Mouse (Mus musculus) skeletal muscle tissue, adult 2 months (tissue): Measurements from ENCODE around the gene Ugt1a6a.
A peak's percentile ranks its signal among the peaks of the same experiment; 100 is the strongest.

ENCODE experiments used
- DNase-seq: peaks from one replicate; pipeline ENCODE4 v3.0.0-alpha.2; 2012; ENCODE audit warnings: low read depth, low spot score

Gene Ugt1a6a

DNA sequence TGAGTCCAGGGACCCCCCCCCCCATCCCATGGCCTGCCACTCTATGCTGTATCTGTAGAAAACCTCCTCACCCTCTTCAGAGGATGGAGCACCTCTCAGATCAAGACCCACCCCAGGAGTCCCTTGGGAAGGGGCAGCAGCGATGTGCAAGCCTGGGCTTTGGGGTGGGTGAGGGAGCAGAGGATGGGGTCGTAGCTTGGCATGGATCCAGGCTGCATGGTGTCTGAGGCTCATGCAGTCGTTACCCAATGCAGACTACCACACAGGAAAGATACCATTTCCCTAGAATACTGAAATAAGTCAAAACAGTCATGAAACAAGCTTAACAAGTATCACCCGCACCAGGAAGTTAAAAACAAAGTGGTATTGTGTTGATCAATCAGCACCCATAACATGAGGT, 114.0 kb downstream of the Ugt1a6a start:
- no peak for DNase-seq

DNA sequence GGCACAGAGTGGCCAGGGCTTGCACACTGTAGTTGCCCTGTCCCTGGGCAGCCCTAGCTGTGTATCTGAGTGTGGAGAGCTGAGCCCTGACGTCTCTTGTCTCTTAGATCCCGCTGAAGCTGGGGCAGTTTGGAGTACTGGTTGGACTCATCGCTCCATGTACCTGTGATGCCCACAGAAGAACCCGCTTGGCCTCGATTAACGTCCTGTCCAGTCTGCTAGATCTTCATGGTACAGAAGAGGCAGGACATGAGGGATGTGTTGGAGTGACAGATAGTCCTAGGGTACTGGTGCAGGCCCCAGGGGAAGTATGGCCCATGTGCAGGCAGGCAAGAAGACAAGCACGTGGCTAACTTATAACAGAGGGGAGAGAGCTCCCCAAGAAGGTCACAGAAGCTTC, 115.0 kb downstream of the Ugt1a6a start:
- no peak for DNase-seq

DNA sequence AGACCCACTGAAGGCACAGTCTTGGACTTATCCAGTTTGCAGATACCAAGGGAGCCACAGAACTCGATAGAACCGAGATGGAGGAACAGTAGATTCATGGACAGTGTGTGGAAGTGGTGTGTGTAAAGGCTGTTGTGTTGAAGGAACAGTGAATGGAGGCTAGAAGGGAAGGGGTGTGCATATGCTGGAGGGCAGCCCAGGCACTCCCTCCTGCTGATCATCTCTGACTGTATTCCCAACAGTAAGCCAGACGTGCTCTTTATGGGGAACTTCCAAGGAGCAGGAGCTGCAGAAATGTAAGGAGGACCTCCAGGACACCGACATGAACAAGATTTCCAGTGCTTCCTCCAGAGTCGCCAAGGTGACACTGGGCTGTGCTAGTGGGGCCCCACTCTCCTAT, 115.4 kb downstream of the Ugt1a6a start:
- DNase-seq: no peak

DNA sequence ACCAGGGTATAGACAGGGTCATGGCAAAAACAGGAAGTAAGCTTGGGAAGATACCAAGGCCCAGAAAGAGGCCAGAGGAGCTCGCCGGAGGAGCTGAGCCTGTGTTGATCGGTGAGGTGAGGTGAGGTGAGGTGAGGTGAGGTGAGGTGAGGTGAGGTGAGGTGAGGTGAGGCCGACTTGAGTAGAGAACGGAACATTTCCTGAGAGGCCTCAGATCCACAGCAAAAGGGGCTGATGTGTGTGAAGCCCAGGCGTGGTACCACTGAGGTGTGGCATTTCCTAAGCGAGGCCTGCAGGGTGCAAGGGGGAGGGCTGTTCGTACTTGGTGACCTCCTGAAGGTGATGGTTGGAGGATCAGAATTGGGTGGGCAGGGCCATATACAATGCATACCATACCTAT, 118.5 kb downstream of the Ugt1a6a start:
- DNase-seq: no peak

DNA sequence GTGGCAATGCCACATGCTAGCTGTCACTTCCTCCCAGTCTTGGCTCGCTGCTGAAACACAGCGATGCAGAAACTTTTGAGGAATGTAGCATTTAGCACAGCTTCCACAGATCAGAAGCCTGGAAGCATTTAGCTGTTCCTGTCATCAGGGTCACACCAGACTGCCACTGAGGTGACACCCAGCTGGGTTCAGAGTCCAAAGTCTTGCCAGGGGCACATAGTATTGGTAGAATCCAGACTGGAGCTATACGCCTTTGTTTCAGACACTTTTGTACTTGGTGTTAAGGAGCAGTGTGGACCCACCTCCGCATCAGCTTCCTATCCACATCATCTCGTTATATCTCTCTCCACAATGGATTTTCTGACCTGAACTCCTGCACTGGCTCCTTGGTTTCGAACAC, 118.9 kb downstream of the Ugt1a6a start:
- no peak for DNase-seq

DNA sequence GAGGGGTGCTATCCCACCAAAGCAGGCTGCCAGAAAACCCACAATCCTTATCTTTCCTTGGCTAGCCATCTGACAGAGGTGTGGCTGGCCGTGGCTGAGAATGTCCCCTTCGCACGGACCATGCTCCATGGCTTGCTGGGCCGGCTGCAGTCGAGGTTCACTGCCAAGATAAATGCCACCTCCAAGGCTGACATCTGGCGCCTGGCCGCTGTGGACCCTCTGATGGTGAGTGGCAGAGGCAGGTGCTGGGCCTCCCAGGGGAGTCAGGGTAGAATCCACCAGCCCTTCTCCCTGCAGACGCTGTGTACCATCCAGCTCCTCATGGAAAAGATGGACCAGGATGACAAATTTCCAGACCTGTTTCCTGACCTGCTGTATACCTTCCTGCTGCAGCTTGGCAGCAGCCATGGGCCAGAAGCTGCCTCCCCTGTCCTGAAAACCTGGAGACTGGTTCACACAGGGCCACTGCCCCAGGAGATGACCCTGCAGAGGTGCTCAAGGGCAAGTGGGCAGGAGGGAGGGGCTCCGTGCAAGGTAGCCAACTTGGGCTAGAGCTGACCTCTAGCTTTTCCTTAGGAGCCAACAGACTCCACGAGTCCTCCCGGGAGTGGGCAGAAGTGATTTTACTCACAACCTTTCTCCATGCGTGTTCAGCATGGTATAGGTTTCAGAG, 120.3 kb downstream of the Ugt1a6a start:
- DNase-seq: no peak

DNA sequence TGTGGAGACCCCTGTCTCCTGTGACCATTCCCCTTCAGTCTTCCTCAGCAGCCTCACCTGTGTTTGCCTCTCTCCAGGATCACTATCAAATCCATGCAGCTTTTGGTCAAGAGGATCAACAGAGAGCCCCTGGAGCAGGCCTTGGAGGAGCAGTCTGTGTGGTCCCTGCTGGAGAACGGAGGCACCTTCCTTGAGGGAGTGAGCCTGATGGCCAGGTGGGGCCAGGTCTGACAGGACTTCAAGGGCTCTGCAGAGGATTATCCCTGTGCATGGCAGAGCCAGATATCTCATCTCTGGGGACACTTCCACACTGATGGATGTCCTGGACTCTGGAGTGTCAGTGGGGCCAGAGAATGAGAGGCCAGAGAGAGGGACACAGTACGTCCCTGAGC, 120.9 kb downstream of the Ugt1a6a start:
- DNase-seq: no peak

DNA sequence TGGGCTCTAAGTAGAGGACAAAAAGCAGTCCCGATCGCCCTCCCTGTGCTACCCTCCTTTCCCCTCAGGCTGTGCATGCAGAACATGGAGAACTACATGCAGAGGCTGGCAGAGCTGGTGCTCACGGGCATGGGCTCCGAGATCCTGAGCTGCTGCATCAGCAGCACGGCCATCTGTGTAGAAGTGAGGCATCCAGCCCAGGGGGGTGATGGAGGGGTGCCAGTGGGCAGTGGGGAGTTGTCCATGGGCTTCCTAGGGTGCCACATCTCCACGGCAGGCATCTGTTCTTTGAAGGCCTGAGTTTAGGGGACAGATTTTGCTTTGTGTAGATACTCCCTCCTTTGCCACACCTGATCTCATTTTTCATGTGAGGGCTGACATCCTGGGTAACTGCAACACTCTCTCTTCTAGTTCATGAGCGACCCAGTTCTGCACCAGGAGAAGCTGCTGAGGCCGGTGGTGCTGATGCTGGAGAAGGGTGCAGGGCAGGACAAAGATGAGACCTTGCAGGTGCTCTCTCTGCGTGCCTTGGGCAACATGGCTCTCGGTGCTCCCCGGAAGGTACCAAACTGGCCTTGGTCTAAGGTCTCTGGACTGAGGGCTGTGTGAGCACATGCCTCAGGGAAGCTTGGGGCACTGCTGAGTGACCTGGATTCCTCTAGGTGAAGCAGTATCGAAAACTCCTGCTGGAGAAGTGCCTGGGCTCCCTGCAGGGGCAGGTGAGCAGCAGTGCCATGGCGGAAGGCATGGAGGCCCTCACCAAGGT, 121.6 kb downstream of the Ugt1a6a start:
- no peak for DNase-seq

DNA sequence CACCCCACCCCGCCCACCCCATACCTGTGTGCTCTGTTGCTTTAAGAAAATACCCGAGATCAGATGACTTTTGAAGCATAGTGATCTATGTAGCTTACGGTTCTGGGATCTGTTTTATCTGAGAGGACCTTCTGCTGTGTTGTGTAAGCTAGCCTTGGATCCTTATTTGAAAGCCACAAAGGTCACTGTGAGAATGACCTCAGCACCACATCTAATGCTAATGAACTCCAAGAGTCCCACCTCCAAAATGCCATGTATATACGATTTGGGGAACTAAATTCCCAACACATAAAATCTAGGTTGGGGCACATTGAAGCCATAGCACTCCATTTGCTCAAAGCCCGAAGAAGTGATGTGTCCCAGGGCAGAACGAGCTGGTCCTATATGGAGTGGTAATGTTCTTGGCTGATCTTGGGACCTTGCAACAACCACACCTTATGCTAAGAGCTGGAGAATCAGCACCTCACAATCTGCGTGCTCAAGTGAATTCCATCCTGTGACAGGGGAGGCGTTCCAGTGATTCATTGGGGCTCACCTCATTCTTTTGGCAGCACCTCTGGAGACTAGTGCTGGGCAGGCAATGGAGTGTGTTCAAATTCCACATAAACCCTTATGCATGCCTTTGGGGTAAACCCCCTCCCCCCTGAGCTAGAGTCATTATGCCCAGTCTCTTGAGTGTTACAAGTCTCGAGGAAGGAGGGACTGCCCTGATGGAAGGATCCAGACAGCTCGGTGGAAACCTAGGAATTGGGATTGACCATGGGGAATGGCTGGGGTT, 122.5 kb downstream of the Ugt1a6a start:
- no peak for DNase-seq

DNA sequence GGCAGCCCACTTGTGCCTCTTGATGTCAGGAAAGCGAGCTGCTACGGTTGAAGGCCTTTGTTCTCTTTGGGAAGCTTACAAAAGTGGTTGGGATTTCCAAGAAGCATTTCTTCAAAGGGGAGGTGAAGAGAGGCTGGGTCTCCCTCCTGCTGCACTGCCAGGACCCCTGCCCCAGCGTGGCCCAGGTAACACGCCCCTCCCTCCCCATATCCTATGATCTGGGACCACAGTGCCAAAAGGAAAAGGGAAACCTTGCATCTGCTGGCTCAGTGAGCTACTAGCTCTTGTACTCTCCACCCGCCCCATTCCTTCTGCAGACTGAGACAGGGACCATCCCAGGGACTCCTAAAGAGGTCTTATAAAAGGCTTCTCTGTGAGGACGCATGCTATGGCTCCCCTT, 123.1 kb downstream of the Ugt1a6a start:
- no peak for DNase-seq

DNA sequence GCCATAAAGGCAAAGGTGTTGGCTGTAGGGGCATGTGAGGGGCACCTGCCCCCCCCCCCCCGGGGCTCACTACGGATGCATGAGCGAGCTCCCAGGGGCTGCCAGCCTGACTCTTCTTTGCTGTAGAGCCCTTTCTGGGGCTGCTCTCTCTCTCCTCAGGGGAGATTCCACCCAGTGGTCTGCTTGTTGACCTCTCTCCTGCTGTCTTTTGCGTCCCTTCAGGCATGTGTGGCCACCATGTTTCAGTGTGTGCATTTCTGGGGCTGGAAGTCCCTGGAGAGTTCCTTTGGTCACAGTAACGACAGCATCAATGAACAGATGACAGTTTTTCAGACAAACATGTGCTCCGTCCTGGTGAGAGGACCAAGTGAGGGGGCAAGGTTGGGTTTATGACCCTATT, 123.8 kb downstream of the Ugt1a6a start:
- no peak for DNase-seq

DNA sequence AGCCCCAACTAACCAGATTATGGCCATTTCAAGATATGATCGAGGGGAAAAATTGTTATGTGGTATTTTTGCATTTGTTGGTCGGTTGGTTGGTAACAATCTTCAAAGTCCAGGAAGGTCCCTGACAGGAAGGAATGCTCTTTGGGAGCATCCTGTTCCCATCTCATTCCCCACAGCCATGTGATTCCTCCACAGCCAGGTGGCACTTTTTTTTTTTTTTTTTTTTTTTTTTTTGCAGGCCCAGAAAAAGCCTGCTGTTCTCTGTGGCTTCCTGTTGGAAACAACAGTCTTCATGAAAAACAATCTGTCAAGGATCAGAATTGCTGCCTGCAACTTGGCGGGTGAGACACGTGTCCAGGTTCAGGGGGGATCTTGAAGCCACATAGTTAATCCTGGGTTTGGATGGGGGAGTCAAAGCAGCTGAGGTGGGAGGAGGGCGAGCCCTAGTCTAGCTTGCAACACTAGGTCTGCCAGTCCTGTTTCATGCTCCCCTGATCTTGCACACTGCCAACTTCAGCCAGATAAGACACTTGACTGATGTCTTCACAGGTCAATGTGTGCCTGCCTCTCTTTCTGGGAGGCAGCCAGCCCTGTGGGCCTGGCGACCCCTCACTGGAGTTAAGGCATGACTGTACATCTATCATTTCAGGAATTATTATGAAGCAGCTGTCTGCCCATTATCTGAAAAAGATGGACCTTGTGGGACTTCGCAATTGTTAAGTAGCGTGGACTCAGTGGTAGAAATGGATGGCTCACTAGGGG, 124.5 kb downstream of the Ugt1a6a start:
- DNase-seq: no peak

DNA sequence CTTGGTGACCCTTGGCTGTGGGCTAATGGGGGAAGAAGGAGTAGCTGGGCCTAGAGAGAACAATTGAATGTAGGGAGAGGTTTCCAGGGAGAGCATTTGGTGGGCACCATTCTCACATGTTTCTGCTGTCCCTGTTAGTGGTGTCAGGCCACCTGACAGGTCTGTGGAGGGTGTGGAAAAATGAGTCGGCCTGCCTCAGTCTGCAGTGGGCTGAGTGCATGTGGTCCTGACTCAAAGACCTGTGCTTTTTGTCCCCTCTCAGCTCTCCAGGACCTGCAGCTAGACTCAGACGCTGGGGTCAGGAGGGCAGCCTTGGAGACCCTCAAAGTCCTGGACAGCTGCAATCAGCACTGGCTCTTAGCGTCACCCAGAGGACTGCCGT, 125.0 kb downstream of the Ugt1a6a start:
- no peak for DNase-seq

DNA sequence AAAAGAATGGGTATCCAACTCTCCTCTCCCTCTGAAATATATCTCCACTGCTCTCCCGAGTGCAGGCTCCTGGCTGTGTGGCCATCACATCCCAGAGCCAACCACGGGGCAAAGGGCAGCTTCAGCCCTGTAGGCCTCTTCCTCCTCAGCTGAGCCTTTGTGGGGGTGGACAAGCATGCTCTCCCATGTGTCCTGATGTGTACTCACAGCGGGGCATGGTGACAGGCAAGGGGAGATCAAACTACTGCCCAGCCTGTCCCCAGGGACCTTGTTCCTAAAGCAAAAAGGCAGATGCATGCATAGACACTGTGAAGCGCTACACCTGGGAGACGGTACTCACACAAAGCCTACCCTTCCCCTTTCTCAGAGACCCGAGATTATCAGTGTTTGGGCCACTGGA, 125.5 kb downstream of the Ugt1a6a start:
- DNase-seq: no peak

DNA sequence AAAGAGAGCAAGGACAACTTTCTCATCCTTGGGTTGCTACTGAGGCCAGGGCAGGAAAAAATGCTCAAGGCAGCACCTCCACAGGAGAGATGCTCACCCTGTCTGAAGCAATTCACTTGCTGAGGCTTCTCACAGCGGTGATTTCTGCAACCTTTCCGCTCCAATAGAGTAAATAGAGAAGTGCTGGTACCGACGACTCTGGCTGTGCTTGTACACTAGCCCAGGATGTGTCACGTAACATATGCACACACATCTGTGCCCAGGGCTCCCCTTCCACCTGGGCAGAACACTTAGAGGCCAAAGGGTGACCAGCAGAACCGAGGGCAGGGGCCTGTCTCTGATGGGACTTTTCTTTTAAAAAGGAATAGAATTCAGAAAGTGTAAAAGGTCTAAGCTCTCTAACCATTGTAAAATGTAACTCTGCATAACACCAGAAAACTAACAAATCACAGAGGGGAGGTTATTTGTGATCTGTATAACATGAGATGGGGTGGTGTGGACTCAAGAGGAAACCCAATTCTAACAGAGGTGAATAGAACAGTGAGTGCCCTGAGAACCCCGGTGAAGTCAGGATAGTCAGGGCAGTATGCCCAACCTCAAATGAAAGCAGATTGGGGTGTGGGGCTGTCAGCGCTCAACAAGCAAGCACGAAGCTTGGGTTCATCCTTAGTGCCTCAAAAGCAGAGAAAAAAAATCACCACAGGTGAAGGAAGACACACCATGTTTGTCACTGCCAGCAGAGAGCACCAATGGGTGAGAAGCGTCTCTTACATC, 126.2 kb downstream of the Ugt1a6a start:
- DNase-seq: no peak

DNA sequence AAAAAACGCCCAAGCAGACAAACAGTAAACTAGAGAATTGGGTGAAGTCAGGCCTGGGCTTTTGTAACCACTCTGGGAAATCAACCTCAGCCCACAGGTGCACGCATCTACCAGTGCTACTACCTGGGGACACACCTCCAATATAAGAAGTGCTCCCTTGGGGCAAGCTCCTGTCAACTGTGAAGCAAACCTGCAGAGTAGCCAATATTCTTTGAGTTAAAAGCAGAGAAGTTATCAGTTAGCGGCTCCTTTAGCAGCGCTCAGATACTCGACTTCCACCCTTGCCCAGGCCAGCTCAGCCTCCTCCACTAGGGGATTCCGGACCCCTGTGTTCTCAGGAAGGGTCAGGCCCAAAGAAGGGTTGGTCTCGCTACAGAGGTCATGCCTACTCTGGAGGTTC, 127.1 kb downstream of the Ugt1a6a start:
- DNase-seq: no peak

DNA sequence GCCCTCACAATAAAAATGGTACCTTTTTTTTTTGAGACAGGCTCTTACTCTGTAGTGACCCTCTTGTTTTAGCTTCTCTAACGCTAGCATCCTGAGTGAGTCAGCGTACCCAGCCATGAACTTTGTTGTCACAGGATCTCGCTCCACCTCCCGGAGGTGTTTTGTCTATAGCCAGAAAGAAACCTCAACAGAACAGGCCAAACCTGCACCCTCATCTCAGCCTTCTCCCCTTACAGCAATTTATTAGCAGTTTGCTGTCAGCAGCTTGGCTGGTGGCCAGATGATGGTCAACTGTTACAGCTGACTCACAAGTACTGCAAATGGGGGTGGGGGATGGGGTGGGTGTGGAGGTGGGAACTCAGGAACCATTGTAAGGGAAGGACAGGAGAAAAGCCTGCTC, 127.6 kb downstream of the Ugt1a6a start:
- DNase-seq: peak; percentile 58

DNA sequence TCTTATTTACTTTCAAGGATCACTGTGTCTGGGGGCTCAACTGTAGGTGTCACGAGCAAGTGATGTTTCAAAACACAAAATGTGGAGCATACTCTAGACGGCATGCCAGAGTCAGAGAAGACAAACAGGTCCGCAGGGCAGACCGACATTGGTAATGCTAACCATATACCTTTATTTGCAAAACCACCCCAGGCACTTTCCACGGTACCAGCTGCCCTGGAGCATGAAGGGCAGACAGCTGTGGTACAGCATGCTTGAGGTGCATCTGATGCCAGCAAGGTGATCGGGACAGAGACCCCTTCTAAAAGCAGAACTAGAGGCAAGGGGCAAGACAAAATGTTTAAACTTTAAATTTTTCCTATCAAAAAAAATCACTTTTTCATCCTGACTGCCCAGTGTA, 128.4 kb downstream of the Ugt1a6a start:
- no peak for DNase-seq

DNA sequence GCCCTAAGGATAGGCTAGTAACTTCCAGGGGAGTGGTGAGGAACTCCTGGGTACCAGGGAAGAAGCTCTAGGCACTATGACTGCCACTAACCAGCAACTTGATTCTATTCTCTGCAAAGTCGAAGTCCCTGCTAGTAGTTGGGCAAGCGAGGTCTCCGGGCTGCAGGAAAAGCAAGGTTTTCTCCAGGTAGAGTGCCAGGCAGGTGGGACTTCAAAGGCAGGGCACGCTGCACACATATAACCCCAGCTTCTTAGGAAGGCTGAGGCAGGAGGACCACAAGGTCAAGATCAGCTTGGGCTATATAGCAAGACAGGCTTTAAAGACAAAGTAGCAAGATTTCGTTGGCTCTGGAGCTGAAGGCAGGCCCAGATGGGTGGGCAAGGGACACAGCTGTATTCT, 129.2 kb downstream of the Ugt1a6a start:
- DNase-seq: no peak

DNA sequence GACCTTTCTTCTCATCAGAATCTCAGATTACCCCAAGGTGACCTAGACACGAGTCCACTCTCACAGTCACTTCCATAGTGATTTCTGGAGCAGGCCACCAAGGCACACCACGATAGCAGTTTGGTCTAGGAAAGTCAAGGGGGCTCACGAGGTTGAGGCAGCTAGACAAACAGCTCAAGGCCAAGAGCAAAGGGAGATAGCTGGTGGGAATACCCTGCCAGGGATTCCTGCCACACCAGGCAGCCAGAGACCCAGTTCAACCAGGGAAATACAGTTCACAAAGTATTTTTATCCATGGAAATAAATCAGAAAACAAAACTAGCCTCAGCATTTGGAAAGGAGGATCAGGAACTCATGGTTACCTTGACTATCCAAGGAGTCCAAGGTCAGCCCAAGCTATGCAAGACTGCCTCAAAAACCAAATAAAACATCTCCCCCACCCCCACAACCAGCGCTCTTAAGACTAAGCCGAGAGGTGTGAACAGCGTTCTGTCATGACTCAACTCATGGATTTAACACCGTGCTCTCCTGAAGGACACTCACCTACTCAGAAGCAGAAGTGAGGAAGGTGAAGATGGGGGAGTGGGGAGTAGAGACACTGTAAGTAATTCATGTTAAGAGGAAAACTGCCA, 129.7 kb downstream of the Ugt1a6a start:
- no peak for DNase-seq

DNA sequence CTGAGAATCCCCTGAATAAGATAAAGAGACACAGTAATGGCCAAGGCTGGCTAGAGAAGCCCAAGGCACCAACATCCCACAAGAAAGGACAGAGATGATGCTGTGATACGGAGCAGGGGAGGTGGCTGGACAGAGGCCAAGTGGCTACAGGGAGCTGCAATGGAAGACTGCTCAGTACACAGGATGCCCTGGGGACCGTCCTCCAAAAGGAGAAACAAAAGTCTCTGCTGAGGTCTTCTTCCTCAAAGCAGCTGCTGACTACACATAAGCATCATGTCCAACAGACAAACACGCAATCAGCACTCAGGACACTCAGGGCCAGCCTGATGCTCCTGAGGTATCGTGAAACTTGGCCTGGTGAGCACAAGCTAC, 130.2 kb downstream of the Ugt1a6a start:
- DNase-seq: no peak
